Mouse (Mus musculus): Measurements from ENCODE around the gene Enox1. TPM values are rescaled to one million over a fixed set of nuclear protein-coding genes. Genes with fewer than 3 reads are reported as not detected.

The Enox1 gene
- polyA plus RNA-seq, 1 experiment, result 0.65 TPM

- H3K4me1 ChIP-seq (ENCODE audit: control insufficient read depth, insufficient read depth, low read length), result no peaks in the 10 kb centered on the region
- no peak overlapping the region for H3K4me3 ChIP-seq (replicated peaks; ENCODE audit: control insufficient read depth, low read depth, low read length)
- 72% methylated on average over 2 of the region's 2 CpGs for WGBS
- H3K27ac ChIP-seq (ENCODE audit: control insufficient read depth, insufficient read depth, low read depth, low read length, poor library complexity), result no peak overlapping the region
- TF ChIP-seq CTCF (IDR thresholded peaks at IDR 0.05; ENCODE audit: control insufficient read depth, insufficient read depth, low read length), result no peak
- no peak for TF ChIP-seq POLR2A (IDR thresholded peaks at IDR 0.05; ENCODE audit: borderline replicate concordance, control insufficient read depth, low read depth, low read length)
These were observed 231.3 kb downstream of the Enox1 start for GRCm38 (mm10) chr14:77387877-77388276.

GRCm38 (mm10) chr14:77389276-77389675 lies 232.7 kb downstream of the Enox1 start:
- Histone ChIP-seq H3K4me3 (replicated peaks; ENCODE audit: control insufficient read depth, low read depth, low read length) (no peak overlapping the region), H3K27ac (ENCODE audit: control insufficient read depth, insufficient read depth, low read depth, low read length, poor library complexity) (no peak overlapping the region), H3K4me1 (ENCODE audit: control insufficient read depth, insufficient read depth, low read length) (no peaks in the 10 kb centered on the region)
- no peak for TF ChIP-seq CTCF (IDR thresholded peaks at IDR 0.05; ENCODE audit: control insufficient read depth, insufficient read depth, low read length)
- TF ChIP-seq POLR2A (IDR thresholded peaks at IDR 0.05; ENCODE audit: borderline replicate concordance, control insufficient read depth, low read depth, low read length), result no peak
- 81% methylated on average over 5 of the region's 5 CpGs for WGBS

- Histone ChIP-seq H3K27ac (ENCODE audit: control insufficient read depth, insufficient read depth, low read depth, low read length, poor library complexity) (no peak overlapping the region), H3K4me3 (replicated peaks; ENCODE audit: control insufficient read depth, low read depth, low read length) (no peak overlapping the region), H3K4me1 (ENCODE audit: control insufficient read depth, insufficient read depth, low read length) (no peaks in the 10 kb centered on the region)
- TF ChIP-seq POLR2A (IDR thresholded peaks at IDR 0.05; ENCODE audit: borderline replicate concordance, control insufficient read depth, low read depth, low read length), result no peak
- no peak for TF ChIP-seq CTCF (IDR thresholded peaks at IDR 0.05; ENCODE audit: control insufficient read depth, insufficient read depth, low read length)
- WGBS, result 84% methylated on average over 1 of the region's 1 CpGs
These were observed 235.9 kb downstream of the Enox1 start for GRCm38 (mm10) chr14:77392476-77392875.

GRCm38 (mm10) chr14:77406241-77407114 lies 249.9 kb downstream of the Enox1 start:
- no peak overlapping the region for H3K27ac ChIP-seq (ENCODE audit: control insufficient read depth, insufficient read depth, low read depth, low read length, poor library complexity)
- H3K4me3 ChIP-seq (replicated peaks; ENCODE audit: control insufficient read depth, low read depth, low read length), result no peak overlapping the region
- no peaks in the 10 kb centered on the region for H3K4me1 ChIP-seq (ENCODE audit: control insufficient read depth, insufficient read depth, low read length)
- WGBS, result 82% methylated on average over 5 of the region's 5 CpGs
- TF ChIP-seq CTCF (IDR thresholded peaks at IDR 0.05; ENCODE audit: control insufficient read depth, insufficient read depth, low read length), result no peak
- TF ChIP-seq POLR2A (IDR thresholded peaks at IDR 0.05; ENCODE audit: borderline replicate concordance, control insufficient read depth, low read depth, low read length), result no peak

GRCm38 (mm10) chr14:77409271-77409940 lies 252.8 kb downstream of the Enox1 start:
- no peak overlapping the region for H3K4me3 ChIP-seq (replicated peaks; ENCODE audit: control insufficient read depth, low read depth, low read length)
- H3K27ac ChIP-seq (ENCODE audit: control insufficient read depth, insufficient read depth, low read depth, low read length, poor library complexity), result no peak overlapping the region
- WGBS, result 27% methylated on average over 8 of the region's 8 CpGs
- TF ChIP-seq CTCF (IDR thresholded peaks at IDR 0.05; ENCODE audit: control insufficient read depth, insufficient read depth, low read length), result no peak
- no peak for TF ChIP-seq POLR2A (IDR thresholded peaks at IDR 0.05; ENCODE audit: borderline replicate concordance, control insufficient read depth, low read depth, low read length)
- H3K4me1 ChIP-seq (ENCODE audit: control insufficient read depth, insufficient read depth, low read length), result no peaks in the 10 kb centered on the region

- WGBS, result 90% methylated on average over 9 of the region's 9 CpGs
- Histone ChIP-seq H3K27ac (ENCODE audit: control insufficient read depth, insufficient read depth, low read depth, low read length, poor library complexity) (no peak overlapping the region), H3K4me1 (ENCODE audit: control insufficient read depth, insufficient read depth, low read length) (no peaks in the 10 kb centered on the region), H3K4me3 (replicated peaks; ENCODE audit: control insufficient read depth, low read depth, low read length) (no peak overlapping the region)
- TF ChIP-seq POLR2A (IDR thresholded peaks at IDR 0.05; ENCODE audit: borderline replicate concordance, control insufficient read depth, low read depth, low read length), result no peak
- no peak for TF ChIP-seq CTCF (IDR thresholded peaks at IDR 0.05; ENCODE audit: control insufficient read depth, insufficient read depth, low read length)
These were observed 253.8 kb downstream of the Enox1 start for GRCm38 (mm10) chr14:77410354-77410753.

GRCm38 (mm10) chr14:77413106-77413505 lies 256.5 kb downstream of the Enox1 start:
- Histone ChIP-seq H3K4me1 (ENCODE audit: control insufficient read depth, insufficient read depth, low read length) (no peaks in the 10 kb centered on the region), H3K4me3 (replicated peaks; ENCODE audit: control insufficient read depth, low read depth, low read length) (no peak overlapping the region), H3K27ac (ENCODE audit: control insufficient read depth, insufficient read depth, low read depth, low read length, poor library complexity) (no peak overlapping the region)
- WGBS, result 57% methylated on average over 5 of the region's 5 CpGs
- TF ChIP-seq POLR2A (IDR thresholded peaks at IDR 0.05; ENCODE audit: borderline replicate concordance, control insufficient read depth, low read depth, low read length) (no peak), CTCF (IDR thresholded peaks at IDR 0.05; ENCODE audit: control insufficient read depth, insufficient read depth, low read length) (no peak)

- no peak overlapping the region for H3K27ac ChIP-seq (ENCODE audit: control insufficient read depth, insufficient read depth, low read depth, low read length, poor library complexity)
- no peak overlapping the region for H3K4me3 ChIP-seq (replicated peaks; ENCODE audit: control insufficient read depth, low read depth, low read length)
- TF ChIP-seq CTCF (IDR thresholded peaks at IDR 0.05; ENCODE audit: control insufficient read depth, insufficient read depth, low read length) (no peak), POLR2A (IDR thresholded peaks at IDR 0.05; ENCODE audit: borderline replicate concordance, control insufficient read depth, low read depth, low read length) (no peak)
- 3% methylated on average over 2 of the region's 2 CpGs for WGBS
- no peaks in the 10 kb centered on the region for H3K4me1 ChIP-seq (ENCODE audit: control insufficient read depth, insufficient read depth, low read length)
These were observed 259.8 kb downstream of the Enox1 start for GRCm38 (mm10) chr14:77416358-77416757.
